Mouse (Mus musculus) 416B (cell line): ENCODE data around the gene Map3k11.
"Not testable (repeated sequence)": the region's sequence is repeated elsewhere in the genome, so short reads cannot be mapped to it uniquely, and the experiment has no call there.

Experiments used
- DNase-seq: peaks from one replicate; pipeline ENCODE4 v3.0.0; 2011; ENCODE audit warnings: low read depth

Gene Map3k11

DNA sequence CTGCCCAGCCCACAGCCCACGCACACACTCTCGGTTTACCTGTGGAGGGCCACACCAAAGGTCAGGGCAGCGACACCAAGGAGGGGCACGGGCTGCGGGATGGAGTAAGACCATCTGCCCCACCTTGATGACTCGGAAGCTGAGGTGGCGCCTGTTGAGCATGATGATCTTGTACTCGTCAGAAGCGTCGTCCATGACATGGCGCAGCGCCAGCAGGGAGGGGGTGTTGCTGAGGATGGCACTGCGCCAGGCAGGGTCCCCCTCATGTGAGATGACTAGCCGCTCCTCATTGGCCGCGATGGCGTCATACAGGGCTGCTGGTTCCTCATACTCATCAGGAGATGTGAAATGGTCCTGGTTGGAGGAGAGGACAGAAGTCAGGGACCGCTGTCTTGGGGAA, 22.2 kb upstream of the Map3k11 start:
- no peak for DNase-seq

DNA sequence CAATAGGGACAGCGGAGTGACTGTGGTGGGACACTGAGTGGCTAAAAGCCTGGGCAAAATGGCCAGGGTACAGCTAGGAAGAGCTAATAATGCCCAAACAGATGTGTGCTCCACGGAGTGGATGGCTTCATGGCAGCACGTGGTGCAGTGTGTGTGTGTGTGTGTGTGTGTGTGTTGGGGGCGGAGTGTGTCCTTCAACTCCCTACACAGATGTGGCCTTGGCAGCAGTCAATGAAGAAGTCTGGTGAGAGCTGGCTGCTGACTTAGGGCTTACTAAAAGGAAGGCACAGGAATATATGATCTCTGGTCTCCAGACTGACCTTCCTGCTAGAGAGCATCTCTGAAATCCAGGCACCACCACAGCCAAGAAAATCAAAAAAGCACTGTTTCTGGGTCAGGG, 20.2 kb upstream of the Map3k11 start:
- DNase-seq = no peak

DNA sequence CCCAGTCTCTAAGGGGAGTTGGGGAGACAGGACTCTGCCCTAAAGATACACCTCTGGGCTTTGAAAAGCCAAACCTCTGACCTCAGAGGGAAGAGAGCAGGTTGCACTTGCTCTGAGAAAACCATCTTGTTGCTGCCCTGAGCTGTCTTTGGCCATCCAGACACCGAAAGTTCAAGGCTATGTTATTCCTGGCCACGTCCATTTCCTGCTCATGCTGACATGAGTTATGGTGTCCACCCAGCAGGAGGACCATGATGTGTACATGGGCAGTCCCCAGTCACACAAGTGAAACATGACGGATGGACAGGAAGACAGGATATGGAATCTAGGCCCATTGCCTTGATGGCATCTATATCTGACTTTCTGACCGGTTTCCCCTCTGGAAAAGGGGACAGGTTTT, 8.1 kb upstream of the Map3k11 start:
- DNase-seq = no peak

DNA sequence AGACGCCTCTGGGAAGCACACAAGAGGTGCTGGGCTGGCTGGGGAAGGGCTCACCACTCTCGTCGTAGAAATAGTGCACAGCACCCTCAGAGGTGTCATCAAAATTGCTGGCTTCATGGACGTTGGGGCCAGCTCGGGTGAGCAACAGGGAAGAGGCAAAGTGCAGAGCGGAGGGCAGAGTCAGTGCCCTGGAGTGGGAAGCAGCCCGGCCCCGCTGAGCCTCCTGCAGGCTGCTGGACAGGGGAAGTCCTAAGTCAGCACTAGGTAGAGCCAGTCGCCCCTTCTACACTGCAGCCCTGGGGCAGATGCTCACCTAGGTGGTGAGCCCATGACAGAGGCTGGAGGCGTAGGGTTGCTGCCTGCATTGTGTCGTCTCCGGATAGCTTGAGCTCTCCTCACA, 4.3 kb upstream of the Map3k11 start:
- no peak for DNase-seq

DNA sequence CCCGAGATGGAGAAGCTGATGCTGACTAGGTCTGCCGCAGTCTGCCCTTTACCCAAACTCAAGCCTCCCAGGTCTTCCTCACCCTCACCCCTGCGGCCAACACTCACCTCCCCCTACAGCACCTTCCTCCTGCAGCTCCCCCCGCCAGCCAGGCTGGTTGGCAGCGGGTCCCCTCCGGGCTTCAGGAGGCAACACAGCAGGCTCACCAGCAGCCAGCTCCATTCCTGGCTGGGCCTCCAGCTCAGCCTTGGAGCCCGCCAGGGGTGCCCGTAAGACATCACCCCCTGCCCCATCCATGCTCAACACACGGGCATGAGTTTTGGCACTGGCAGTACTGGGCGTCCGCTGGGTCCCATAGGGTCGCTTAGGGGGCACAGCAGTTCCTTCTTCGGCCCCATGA, 3.6 kb upstream of the Map3k11 start:
- DNase-seq = no peak

DNA sequence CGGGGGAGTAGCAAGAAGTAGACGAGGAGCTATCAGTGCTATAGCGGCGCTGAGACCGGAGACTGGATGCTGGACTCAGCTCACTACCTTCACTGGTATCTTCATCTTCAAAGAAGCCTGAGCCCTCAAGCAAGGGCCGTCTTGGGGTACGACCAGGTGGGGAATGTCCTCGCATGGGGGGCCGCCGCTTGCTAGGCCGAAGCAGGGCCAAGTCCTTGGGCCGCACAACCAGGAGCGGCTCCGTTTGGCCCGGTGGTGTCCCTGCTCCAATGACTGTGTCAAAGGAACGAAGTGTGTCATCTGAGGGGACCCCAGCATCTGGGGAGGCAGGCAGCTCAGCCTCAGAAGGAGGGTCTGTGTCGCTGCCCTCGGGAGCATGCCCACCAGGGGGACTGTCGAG, 3.1 kb upstream of the Map3k11 start:
- DNase-seq = no peak

DNA sequence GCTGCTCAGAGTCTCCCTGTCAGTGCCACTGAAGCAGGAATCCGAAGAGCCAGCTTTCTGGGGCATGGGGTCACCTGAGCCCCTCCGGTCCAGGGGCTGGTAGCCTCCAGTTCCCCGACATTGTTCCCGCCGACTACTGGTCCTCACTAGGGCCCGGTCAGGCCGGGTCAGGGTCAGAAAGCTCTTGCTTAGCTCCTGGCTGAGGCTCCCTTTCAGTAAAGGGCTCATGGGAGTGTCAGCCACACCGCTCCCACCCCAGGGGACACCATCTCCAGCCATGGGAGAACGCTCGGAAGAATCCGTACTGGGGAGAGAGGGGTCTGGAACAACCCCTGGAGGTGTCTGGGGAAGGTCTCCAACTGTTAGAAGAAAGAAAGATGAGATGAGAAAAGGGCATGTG, 2.7 kb upstream of the Map3k11 start:
- DNase-seq = no peak

DNA sequence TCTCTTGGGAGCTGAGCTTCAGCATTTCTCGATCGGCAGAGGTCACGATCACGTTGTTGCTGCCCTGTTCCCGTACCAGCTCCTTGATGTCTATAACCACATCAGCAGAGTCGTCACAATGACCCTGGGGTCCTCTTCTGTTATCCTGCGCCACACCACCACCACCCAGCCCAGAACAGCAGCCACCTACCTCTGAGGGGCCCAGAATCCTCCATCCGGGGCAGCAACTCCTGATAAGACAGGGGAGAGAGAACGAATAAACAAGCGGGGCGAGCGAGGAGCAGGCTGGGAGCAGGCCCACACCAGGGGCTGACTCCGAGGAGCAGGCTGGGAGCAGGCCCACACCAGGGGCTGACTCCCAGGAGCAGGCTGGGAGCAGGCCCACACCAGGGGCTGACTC, 2.1 kb upstream of the Map3k11 start:
- DNase-seq = no peak

DNA sequence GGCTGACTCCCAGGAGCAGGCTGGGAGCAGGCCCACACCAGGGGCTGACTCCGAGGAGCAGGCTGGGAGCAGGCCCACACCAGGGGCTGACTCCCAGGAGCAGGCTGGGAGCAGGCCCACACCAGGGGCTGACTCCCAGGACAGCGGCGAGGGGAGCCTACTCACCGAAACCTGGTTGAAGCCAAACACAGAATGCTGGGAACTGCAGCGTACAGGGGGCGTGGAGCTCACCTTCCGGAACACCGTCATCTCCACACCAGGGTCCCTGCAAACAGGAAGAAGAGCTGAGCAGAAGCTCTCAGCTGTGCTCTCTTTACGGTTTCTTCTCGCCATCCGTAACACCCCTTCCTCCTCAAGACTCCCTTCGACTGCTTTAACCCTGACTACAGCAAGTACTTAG, 1.6 kb upstream of the Map3k11 start:
- DNase-seq = not testable (repeated sequence)

DNA sequence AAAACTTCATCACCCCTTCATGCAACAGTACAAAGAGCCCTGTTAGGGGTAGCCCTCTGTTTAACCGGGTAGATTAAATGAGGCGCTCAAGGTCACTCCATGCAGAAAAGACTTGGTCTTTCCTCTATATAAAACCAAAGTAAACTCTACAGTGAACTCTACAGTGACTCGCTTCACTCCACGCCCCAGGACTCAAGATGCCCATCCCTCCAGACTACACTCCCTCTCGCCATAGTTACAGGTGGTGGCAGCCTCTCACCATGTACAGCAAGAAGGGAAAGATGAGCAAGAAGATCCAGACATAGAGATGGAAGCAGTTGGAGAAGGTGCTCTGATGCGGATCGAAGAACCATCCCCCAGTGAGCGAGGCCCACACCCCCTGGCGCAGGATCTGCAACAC, 804 bp upstream of the Map3k11 start:
- DNase-seq = no peak

DNA sequence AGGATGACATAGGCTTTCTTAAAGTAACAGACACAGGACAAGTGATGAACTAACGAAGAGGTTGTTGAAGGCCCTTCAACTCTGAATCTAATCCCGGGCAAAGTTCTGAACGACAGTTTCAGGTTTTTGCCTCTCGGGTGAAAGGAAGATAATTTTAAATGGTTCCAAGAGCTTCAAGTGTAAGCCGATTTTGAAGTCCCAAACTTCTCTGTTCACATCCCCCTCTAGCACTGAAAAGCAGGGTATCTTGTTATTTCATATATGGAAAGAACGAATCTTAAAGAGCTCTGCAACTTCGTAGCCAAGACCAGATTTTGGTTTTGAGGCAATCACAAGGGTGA, 516 bp downstream of the Map3k11 start:
- DNase-seq = no peak

DNA sequence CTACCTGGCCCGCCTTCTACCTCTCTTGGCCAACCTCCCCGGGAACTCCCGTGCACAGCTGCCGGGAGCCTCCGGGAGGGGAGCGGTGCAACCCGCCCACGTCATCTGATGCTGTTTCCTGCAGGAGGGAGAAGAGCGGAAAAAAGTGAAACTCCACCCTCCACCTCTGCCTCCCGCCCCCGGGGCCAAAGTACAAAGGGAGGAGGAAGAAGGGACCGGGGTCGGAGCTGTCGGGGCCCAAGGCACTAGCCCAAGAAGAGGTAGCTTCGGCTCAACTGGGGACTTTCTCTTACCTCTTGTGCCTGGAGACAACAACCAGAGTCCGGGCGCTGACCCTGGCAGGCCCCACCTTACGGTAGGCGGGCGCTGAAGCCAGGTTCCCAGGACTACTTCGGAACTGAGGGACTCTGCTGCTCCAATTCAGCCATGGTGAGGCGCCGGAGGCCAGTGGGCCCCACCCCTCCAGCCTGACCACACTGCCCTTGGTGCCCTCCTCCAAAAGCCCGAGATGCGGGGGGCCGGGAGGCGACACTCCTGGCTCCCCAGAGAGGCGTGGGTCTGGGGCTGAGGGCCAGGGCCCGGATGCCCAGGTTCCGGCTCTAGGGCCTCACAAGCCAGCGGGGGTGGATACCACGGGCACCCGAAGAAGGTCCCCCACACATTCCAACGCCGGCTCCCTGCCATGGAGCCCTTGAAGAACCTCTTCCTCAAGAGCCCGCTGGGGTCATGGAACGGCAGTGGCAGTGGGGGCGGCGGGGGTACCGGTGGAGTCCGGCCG, 1.2 kb downstream of the Map3k11 start:
- peak; percentile 92 for DNase-seq

DNA sequence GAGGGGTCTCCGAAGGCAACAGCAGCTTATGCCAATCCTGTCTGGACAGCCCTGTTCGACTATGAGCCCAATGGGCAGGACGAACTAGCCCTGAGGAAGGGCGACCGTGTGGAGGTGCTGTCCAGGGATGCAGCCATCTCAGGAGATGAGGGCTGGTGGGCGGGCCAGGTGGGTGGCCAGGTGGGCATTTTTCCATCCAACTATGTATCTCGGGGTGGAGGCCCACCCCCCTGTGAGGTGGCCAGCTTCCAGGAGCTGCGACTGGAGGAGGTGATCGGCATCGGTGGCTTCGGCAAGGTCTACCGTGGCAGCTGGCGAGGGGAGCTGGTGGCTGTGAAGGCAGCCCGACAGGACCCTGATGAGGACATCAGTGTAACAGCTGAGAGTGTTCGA, 1.8 kb downstream of the Map3k11 start:
- DNase-seq = no peak

DNA sequence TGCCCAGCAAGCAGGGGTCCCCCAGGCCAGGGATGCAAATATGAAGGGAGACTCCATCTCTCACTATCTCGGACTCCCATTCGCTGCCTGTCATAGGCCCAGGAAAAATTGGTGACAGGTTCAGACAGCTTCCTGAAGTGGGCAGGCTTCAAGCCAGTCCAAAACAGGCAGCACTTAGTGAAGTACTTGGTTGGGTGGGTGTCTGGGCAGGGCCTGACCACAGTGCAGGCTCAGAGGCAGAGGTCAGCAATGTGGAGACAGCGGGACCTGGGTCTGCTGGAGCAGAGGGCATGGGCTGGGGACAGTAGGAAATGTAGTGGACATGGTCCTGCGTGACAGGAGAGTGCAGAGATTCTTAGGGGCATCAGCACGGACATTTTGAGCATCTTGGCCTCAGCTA, 3.1 kb downstream of the Map3k11 start:
- peak; percentile 31 for DNase-seq

DNA sequence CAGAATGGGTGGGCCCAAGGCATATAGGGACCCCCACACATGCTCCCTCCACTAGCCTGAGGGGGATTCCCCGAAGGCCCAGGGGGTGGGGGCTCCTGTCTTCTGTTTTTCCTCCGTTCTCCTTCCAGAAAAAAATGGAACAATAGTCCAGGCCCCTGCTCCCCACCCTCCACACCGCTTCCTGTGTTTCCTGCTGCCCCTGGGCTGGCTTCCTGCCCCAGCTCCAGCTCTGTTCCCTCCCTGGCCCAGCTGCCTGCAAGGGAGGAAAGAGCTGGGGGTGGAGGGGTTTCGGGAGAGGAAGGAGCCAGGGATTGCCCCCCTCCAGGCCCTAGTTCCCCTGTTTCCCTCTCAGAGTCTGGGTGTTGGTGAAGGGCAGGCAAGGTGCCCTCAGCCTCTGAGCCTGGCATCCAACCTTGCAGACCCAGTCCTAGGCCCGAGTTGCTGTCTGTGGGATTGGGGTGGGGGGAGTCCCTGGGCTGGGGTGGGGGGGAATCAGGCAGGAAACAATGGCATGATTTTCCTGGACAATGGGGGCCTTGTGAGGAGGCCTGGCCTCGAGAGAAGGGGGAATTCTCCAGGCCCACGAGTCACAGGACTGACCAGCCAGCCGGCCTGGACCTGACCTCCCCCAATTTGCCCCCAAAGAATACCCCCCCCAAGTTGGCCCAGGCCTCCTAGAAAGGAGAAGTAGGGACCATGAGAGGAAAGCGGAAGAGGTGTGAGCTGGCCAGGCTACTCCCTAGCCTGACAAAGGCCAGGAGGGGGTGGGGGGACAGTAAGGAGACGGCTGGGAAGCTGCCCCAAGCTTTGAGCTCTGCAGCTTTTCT, 3.8 kb downstream of the Map3k11 start:
- peak; percentile 50 for DNase-seq

DNA sequence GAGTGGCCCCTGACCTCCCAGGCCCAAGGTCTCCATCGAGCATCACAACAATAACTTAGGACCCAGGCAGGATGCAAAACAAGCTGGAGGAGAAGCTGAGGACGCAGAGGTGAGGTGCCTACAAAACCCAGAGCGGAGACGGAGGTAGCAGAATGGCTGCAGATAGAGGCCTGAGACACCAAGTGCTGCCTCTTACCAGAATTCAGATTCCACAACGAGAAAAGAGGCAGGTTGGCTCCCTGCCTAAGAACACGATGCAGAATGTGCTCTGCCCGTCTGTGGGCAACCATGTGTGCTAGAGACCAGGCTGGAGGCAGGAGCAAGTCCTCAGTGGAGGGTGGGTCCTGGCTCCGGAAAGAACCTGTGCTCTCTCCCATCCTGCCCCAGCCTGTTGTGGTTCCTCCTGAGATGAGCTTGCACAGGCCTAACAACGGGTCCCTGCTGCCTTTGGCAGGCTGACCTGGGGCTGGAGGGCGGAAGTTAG, 4.4 kb downstream of the Map3k11 start:
- DNase-seq = no peak

DNA sequence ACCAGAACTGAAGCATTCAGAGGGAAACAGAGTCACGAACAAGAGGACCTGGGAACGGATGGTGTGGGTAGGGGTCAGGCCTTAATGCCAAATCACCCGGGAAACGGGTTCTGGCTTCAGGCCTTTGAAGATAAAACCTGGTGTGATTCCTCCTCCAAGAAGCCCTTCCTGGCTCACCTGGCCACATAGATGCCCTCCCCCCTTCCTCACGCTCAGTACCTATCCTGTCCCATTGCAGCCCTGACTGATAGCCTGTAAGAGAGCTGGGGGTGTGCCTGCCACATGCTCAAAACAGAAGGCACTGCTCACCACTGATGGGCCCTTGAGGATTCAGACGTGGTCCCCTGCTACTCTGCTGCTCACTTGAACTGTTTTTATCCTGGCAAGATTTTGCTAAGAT, 5.3 kb downstream of the Map3k11 start:
- no peak for DNase-seq

DNA sequence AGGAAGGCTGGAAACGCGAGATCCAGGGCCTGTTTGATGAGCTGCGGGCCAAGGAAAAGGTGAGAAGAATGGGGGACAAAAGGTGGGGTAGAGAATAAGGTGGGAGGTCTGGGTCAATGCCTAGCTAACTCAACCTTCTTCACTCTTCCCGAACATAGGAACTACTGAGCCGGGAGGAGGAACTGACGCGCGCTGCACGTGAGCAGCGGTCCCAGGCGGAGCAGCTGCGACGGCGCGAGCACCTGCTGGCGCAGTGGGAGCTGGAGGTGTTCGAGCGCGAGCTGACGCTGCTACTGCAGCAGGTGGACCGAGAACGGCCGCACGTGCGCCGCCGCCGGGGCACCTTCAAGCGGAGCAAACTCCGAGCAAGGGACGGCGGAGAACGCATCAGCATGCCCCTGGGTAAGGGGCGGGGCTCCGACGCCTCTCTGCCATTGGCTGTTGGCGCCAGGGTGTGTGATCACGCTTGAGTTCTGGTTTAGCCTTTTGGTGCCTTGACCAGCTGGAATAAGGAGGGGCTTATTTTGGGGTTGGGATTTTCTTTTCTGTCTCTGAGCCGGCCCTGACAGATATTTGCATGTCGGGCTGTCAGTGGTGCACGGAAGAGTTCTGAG, 7.4 kb downstream of the Map3k11 start:
- no peak for DNase-seq

DNA sequence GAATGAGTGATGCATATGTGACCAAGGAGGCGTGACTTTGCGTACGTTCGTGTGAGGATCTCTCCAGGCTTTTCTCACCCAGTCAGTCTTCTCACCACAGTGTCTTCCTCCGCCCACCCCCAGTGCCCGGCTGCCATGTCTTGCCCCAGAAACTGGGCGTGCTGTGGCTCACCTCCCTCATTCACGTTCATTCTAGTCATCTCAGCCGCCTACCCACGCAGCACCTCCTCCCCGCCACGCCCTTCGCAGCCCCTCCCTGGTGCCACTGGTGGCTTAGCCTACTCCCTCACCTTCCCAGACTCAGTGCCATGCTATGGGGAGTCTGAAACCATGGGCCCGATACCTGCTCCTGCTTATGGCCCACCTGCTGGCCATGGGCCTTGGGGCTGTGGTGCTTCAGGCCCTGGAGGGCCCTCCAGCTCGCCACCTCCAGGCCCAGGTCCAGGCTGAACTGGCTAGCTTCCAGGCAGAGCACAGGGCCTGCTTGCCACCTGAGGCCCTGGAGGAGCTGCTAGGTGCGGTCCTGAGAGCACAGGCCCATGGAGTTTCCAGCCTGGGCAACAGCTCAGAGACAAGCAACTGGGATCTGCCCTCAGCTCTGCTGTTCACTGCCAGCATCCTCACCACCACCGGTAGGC, 15.7 kb downstream of the Map3k11 start, which contains the start of gene Kcnk7:
Gene Kcnk7 (plus strand): TSS at position 205 of the 638 bp plus-strand sequence.
- no peak for DNase-seq

DNA sequence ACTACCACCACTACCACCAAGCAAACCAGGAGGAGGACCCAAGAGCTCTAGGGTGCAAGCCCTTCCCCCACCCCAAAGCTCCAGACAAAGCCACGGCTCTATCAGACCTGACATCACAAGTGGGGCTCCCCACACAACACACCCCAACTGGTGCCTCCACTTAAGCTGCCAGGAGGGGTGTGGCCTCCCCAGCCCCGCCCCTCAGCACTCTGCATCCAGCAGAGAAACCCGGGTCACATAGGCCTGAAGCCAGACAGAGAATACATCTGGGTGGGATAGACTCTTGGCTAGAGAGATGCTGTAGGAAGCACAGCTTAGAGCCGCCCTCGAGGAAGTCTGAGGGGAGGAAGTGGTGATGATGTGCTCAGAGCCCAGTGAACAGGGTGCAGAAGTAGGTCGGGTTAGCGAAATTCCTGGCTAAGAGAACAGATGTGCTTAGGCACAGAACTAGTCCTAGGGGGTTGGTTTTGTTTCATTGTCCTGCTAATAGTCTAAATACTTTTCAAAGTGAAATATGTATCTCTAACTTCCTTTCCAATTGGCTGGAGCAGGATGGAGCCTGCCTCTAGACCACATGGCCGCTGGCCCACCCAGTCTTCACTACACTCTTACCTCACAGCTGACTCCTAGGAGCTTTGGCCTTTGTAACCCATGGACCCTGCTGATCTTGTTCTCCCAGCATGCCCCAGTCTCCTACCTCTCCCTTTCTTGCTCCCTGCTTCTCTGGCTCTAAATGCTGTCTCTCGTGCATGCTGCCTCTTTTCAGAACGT, 16.4 kb downstream of the Map3k11 start:
- peak; percentile 34 for DNase-seq

DNA sequence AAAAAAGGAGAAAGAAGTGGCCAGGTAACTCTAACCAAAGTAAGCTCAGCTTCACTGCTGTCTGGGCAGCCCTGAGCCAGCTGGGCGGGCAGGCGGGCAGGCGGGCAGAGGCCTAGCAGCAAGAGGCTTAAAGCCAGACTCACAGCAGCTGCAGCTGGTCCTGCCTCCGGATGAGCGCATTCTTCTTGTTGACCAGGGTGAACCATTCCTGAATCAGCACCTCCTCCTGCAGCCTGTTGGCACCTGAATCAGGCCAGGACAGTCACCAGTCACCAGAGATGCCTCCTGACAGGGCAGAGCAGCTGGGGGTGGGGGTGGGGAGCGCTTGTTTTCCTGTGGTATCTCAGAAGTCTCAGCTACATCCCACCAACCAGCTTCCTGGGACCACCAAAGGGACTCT, 21.5 kb downstream of the Map3k11 start:
- no peak for DNase-seq

DNA sequence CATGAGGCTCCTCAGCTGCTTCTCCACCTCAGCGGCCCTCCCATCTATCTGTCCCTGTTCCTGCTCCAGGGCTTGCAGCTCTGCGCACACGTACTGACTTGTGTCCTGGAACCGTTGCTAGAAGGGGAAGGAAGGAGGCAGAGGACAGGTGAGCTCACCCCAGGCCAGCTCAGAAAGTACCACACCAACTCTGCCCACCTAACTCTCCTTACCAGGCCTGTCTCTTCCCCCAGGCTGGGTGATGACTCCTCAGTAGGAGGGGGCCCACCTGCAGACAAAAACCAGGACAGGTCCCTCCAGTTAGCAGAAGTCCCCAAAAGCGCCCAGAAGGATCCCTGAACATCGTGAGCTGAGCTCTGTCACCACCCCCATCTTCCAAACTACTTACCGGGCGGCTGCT, 22.0 kb downstream of the Map3k11 start:
- no peak for DNase-seq
